Mouse (Mus musculus): Measurements from ENCODE around the gene Abca4.

DNA sequence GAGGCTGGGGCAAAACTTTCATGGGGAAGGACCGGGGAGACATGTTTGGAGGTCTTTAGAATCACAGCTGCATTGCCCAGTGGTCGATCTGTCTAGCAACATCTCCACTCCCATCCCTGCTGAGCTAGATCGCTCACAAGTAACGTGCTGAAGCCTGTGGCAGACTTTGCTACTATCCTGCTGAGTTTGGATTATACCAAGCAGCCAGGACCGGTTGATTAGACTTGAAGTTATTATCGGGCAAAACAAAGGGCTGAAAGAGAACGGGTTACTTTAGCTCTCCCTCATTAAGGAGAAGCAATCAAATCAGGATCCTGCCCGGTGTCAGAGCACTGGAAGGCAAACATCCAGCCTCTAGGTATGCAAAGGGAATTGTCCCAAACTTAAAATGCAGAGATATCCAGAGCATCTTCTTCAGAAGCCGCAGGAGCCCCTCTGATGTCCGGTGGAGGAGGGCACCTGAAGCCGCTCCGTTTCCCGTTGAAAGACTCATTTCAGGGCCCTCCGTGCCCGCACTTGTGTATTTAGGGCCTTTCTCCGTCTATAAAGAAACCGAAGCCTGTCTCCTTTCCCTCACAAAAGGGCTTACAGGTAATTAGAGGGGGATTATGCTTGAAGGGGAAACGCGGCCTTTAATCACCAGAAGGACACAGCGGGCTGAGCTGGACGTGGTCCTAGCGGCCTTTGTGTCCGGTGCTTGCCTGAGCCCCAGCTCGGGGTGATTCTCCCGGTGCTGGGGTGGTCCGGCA is at the start of gene Abca4:
- TF ChIP-seq POLR2A (IDR thresholded peaks at IDR 0.05; ENCODE audit: insufficient read length, low read depth) (no peak), USF1 (IDR thresholded peaks at IDR 0.05; ENCODE audit: low read depth) (no peak), MYOG (IDR thresholded peaks at IDR 0.05; ENCODE audit: control insufficient read depth in 1 of 3, insufficient read depth in 1 of 3, insufficient read length in 2 of 3, low read depth in 2 of 3) (no peak)

Measured in myocyte (in vitro differentiated cells).